Mouse (Mus musculus): ENCODE measurements around the gene Pum2. TPM values are rescaled to one million over a fixed set of nuclear protein-coding genes. Genes with fewer than 3 reads are reported as not detected.

Gene Pum2
- polyA plus RNA-seq, 1 experiment from 2014 or later: 64.2 TPM

DNA sequence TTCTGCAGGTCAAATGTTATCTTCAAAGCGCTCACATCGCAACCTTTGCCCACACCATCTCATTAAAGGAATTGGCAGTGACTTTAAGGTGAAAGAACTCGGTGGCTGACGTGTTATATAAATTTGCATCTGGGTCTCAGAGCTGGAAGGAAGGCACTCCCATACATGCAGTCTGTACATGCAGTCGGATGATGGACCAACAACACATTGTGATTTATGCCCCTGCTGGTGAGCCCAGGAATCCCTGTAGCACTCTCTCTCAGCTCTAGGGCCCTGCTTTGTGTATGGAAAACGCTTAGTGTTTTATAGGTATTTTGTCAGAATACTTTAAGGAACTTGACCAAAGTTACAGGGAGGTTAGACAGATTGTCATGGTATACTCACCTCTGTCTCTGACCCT lies 86.6 kb downstream of the Pum2 start:
- 63% methylated on average over 6 of the region's 6 CpGs for WGBS
- no peaks in the 10 kb centered on the region for H3K4me1 ChIP-seq (ENCODE audit: insufficient read depth)
- no peak for ATAC-seq (ENCODE audit: insufficient read depth)
- H3K36me3 ChIP-seq (ENCODE audit: insufficient read depth): no peaks in the 10 kb centered on the region
- no peak for DNase-seq
- no peaks in the 10 kb centered on the region for H3K9me3 ChIP-seq (ENCODE audit: low read depth, low read length)
- H3K27me3 ChIP-seq (ENCODE audit: insufficient read depth, low read length): no peaks in the 10 kb centered on the region
- H3K4me2 ChIP-seq: no peak overlapping the region
- no peak overlapping the region for H3K4me3 ChIP-seq (ENCODE audit: low read depth, low read length)
- no peak overlapping the region for H3K9ac ChIP-seq
- no peak overlapping the region for H3K27ac ChIP-seq (ENCODE audit: low read depth)
- no peak; the same call in 1 of the 2 replicates for TF ChIP-seq CTCF (IDR thresholded peaks at IDR 0.05; ENCODE audit: low read depth)

DNA sequence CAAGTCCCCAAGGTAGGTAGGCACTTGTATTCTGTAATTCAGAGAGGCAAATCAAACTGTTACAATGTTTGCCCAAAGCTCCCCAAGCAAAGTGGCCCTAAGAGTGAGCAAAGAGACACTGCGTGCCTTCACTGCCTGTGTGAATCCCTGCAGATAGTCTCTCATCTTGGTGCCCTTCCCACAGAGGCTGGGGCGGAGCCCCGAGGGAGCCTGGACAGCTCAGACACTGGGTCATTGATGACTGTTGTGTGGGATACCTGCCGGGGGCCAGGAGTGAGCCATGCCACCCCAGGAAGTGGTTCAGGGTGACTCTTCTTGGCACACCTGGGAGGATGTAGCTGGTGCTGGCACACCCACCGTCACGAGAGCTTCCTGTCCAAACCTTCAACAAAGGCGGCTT lies 87.1 kb downstream of the Pum2 start:
- no peak for DNase-seq
- Histone ChIP-seq H3K4me3 (ENCODE audit: low read depth, low read length) (no peak overlapping the region), H3K36me3 (ENCODE audit: insufficient read depth) (no peaks in the 10 kb centered on the region), H3K4me1 (ENCODE audit: insufficient read depth) (no peaks in the 10 kb centered on the region), H3K27ac (ENCODE audit: low read depth) (no peak overlapping the region), H3K9me3 (ENCODE audit: low read depth, low read length) (no peaks in the 10 kb centered on the region), H3K27me3 (ENCODE audit: insufficient read depth, low read length) (no peaks in the 10 kb centered on the region), H3K4me2 (no peak overlapping the region), H3K9ac (no peak overlapping the region)
- TF ChIP-seq CTCF (IDR thresholded peaks at IDR 0.05; ENCODE audit: low read depth): no peak
- 61% methylated on average over 7 of the region's 7 CpGs for WGBS
- no peak for ATAC-seq (ENCODE audit: insufficient read depth)

DNA sequence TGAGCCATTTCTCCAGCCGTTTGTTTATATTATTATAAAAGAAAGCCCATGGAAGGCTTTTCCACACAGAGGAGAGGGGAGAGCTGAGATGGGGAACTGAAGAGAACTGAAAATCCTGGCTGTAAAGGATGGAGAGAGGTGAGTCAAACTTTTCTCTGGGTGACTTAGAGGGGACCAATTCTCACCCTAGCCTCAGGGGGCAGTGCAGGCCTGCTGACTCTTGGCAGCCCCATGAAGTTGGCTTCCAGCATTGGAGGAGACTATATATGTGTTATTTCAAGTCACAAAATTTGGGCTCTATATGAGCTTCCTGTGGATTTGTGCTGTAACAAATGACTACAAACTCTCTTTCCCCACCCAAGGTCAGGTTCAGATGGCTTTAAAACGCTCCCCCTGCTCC lies 88.7 kb downstream of the Pum2 start:
- Histone ChIP-seq H3K4me3 (ENCODE audit: low read depth, low read length) (no peak overlapping the region), H3K36me3 (ENCODE audit: insufficient read depth) (no peaks in the 10 kb centered on the region), H3K9ac (no peak overlapping the region), H3K4me1 (ENCODE audit: insufficient read depth) (no peaks in the 10 kb centered on the region), H3K4me2 (no peak overlapping the region), H3K27ac (ENCODE audit: low read depth) (no peak overlapping the region), H3K9me3 (ENCODE audit: low read depth, low read length) (no peaks in the 10 kb centered on the region), H3K27me3 (ENCODE audit: insufficient read depth, low read length) (no peaks in the 10 kb centered on the region)
- peak; percentile 30 for DNase-seq
- no peak for ATAC-seq (ENCODE audit: insufficient read depth)
- TF ChIP-seq CTCF (IDR thresholded peaks at IDR 0.05; ENCODE audit: low read depth): peak; percentile 60
- 68% methylated on average over 2 of the region's 2 CpGs for WGBS

DNA sequence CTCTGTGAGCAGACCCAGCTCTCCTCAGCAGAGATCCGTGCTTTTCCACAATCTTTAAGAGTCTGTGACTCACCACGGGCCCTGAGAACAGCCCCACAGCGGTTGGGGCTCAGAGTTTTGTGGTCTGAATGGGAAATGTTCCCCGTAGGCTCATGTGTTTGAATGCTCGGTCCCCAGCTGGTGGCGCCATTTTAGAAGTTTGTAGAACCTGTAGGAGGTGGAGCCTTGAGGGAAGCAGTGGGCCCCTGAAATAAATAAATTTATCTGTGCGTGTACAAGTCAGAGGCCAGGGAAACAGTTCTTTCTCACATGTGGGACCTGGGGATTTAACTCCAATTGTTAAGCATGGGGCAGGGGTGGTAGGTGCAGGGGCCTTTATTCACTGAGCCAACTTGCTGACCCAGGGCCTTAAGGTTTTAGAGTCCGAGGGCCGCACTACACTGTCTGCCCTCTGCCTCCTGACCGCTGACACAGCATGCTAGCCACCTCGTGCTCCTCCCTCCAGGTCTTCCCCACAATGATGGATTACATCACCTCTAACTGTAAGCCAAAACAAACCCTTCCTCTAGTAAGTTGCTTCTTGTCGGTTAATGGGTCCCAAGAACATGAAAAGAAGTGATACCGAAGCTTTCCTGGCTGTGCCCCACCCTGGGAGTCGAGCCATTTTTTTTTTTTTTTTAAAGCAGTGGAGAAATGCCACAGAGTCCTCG lies 90.4 kb downstream of the Pum2 start:
- no peak for TF ChIP-seq CTCF (IDR thresholded peaks at IDR 0.05; ENCODE audit: low read depth)
- Histone ChIP-seq H3K27me3 (ENCODE audit: insufficient read depth, low read length) (no peaks in the 10 kb centered on the region), H3K9ac (no peak overlapping the region), H3K27ac (ENCODE audit: low read depth) (no peak overlapping the region), H3K4me1 (ENCODE audit: insufficient read depth) (no peaks in the 10 kb centered on the region), H3K4me3 (ENCODE audit: low read depth, low read length) (no peak overlapping the region), H3K36me3 (ENCODE audit: insufficient read depth) (no peaks in the 10 kb centered on the region), H3K4me2 (no peak overlapping the region), H3K9me3 (ENCODE audit: low read depth, low read length) (no peaks in the 10 kb centered on the region)
- DNase-seq (no peak), ATAC-seq (ENCODE audit: insufficient read depth) (no peak)
- WGBS: 64% methylated on average over 15 of the region's 15 CpGs

DNA sequence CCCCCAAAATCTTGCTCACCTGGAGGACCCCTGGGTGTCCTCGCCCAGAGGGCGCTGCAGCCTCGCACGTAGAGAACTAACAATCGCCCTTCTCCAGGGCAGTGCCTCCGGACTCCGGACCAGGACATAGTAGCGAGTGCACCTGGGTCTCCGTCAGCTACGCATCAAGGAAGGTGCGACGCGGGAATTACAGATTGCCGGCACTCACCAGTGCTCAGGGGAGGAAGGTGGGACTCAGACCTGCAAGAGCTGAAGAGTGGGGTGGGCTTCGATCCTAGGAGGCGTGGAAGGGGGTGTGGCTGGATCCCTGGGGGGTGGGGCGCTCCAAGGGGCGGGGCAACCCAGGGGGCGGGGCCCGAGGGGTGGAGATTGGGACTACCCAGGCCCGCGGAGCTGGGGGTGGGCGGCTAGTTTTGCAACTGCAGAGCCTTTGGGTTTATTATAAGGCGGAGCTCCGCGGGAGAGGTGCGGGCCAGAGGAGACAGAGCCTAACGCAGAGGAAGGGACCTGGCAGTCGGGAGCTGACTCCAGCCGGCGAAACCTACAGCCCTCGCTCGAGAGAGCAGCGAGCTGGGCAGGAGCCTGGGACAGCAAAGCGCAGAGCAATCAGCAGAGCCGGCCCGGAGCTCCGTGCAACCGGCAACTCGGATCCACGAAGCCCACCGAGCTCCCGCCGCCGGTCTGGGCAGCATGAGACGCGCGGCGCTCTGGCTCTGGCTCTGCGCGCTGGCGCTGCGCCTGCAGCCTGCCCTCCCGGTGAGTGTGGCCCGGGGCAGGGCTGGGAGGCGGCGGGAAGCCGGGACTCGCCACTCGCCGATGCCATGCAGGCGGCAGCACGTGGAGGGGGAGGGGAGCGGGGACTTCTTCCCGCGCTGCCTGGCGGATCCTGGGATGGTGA lies 97.3 kb downstream of the Pum2 start, which contains the start of gene Sdc1:
Gene Sdc1, plus strand, starts transcription at position 378 of the 898 bp plus-strand sequence.
- no peaks in the 10 kb centered on the region for H3K36me3 ChIP-seq (ENCODE audit: insufficient read depth)
- peak within 1 kb of the TSS; percentile 90 for H3K4me2 ChIP-seq
- ATAC-seq (ENCODE audit: insufficient read depth) (peak; percentile 93), DNase-seq (peak; percentile 93)
- H3K4me3 ChIP-seq (ENCODE audit: low read depth, low read length): peak within 1 kb of the TSS; percentile 72
- H3K27me3 ChIP-seq (ENCODE audit: insufficient read depth, low read length): no peaks in the 10 kb centered on the region
- H3K27ac ChIP-seq (ENCODE audit: low read depth): peak within 1 kb of the TSS; percentile 88
- peak within 1 kb of the TSS; percentile 68 for H3K9ac ChIP-seq
- no peaks in the 10 kb centered on the region for H3K9me3 ChIP-seq (ENCODE audit: low read depth, low read length)
- peak; percentile 48 for TF ChIP-seq CTCF (IDR thresholded peaks at IDR 0.05; ENCODE audit: low read depth)
- under 1% methylated on average over 65 of the region's 67 CpGs for WGBS
- H3K4me1 ChIP-seq (ENCODE audit: insufficient read depth): peaks cover 10% of the 10 kb centered on the region; the same call in 1 of the 2 replicates

DNA sequence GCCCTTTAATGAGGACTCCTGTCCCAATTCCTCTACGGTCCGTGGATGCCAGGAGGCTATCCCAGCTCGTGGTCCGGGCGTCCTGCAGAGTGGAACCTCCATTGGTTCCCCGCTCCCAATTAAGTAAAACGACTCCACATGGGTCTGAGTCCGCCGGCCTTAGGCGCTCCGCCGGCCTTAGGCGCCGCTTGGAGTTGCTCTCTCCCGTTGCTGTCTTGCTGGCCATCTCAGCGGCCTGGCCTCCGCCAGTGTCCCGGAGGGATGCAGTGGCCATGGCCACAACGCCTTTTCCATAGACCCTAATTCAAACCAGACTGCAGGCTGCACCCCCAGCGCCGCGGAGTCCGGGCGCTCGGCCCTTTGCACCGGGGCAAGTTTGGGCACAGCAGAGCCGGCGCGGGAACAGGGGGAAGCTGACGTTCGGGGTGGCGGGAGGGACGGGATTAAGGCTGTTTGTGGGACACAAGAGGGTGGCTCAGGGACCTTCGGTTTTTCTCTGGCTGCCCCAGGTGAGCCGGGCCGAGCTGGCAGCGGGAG lies 98.0 kb downstream of the Pum2 start:
- ATAC-seq (ENCODE audit: insufficient read depth) (peak; percentile 18), DNase-seq (peak; percentile 67)
- Histone ChIP-seq H3K27ac (ENCODE audit: low read depth) (peak overlapping the region; percentile 88), H3K9me3 (ENCODE audit: low read depth, low read length) (no peaks in the 10 kb centered on the region), H3K4me1 (ENCODE audit: insufficient read depth) (peaks cover 12% of the 10 kb centered on the region; the same call in 1 of the 2 replicates), H3K9ac (peak overlapping the region; percentile 68), H3K4me2 (peak overlapping the region; percentile 90), H3K36me3 (ENCODE audit: insufficient read depth) (no peaks in the 10 kb centered on the region), H3K4me3 (ENCODE audit: low read depth, low read length) (peak overlapping the region; percentile 72), H3K27me3 (ENCODE audit: insufficient read depth, low read length) (no peaks in the 10 kb centered on the region)
- under 1% methylated on average over 37 of the region's 37 CpGs for WGBS
- TF ChIP-seq CTCF (IDR thresholded peaks at IDR 0.05; ENCODE audit: low read depth): no peak

Data from lung, embryonic 14.5 days (tissue).